Mouse (Mus musculus): Measurements from ENCODE around the gene Mfsd14a. TPM values are rescaled to one million over a fixed set of nuclear protein-coding genes. Genes with fewer than 3 reads are reported as not detected.

Mfsd14a gene
- total RNA-seq, 4 experiments from 2014 or later = 7.2 to 11.9 (median 9.3) TPM

DNA sequence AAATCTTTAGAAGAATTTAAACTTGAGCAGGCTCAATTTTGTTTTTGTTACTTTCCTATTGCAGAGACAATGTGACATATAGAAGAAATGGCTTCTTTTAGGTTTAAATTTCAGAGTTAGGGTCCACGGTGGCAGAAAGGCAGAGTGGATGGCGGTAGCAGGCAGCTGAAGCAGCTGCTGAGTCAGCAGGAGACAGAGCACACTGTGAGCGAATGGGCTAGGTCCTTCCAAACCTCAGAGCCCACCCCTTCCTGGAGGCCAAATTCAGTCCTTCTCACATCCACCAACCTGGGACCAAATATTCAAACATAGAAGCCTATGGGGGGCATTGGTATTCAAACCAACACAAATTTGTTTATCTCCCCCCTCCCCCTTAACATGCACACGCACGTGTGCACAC, 60.7 kb downstream of the Mfsd14a start:
- no peak for DNase-seq (ENCODE audit: low spot score in 2 of 2)

DNA sequence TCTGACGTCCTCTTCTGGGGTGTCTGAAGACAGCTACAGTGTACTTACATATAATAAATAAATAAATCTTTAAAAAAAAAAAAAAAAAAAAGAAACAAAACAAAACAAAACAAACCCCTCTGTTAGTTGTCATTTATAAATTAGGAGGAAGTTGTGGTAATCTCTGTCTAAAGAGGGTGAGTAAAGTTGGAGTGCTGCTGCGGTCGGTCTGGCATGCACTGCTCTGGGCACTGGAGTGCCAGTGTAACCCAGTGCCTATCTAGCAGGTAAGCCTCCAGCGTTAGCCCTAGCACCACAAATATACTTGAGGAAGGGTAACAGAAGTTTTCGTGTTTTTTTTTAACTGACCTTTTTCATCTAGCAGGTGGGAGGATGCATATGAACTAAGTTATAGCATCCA, 61.5 kb downstream of the Mfsd14a start:
- DNase-seq (ENCODE audit: low spot score in 2 of 2) = no peak

DNA sequence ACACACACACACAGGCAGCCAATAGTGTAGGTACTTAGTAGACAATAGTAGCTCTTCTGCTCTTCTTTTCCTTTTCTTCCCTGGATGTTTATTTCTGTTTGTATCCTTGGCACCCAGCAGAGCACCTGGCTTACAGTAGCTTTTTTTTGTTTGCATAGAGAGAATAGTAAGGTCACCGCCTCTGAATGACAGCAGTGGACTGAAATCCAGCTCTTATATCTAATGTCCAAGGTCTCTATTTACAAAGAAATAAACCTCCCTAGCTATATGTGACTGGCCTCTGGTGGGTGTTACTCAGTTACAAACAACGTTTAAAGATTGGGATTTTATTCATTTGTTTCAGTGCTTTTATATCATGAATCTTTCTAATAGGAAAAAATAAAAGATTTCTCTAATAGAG, 62.8 kb downstream of the Mfsd14a start:
- no peak for DNase-seq (ENCODE audit: low spot score in 2 of 2)

DNA sequence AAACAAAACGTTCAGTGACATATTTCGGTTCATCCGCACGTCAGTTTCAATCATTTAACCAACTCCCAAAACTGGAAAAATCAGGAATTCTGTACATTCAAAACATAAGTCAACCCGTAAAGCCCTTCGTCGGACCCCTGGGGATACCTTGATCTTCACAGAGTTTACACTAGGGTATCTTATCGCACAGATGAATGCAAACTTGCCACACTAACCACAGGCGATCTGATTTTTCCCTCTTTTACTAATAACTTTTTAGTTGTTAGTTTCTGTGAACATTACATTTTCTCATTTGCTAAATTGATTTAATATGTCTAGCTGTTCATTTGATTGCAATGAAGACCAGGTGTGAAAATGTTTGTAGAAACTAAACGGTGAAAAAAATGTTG, 66.9 kb downstream of the Mfsd14a start:
- DNase-seq (ENCODE audit: low spot score in 2 of 2) = no peak

DNA sequence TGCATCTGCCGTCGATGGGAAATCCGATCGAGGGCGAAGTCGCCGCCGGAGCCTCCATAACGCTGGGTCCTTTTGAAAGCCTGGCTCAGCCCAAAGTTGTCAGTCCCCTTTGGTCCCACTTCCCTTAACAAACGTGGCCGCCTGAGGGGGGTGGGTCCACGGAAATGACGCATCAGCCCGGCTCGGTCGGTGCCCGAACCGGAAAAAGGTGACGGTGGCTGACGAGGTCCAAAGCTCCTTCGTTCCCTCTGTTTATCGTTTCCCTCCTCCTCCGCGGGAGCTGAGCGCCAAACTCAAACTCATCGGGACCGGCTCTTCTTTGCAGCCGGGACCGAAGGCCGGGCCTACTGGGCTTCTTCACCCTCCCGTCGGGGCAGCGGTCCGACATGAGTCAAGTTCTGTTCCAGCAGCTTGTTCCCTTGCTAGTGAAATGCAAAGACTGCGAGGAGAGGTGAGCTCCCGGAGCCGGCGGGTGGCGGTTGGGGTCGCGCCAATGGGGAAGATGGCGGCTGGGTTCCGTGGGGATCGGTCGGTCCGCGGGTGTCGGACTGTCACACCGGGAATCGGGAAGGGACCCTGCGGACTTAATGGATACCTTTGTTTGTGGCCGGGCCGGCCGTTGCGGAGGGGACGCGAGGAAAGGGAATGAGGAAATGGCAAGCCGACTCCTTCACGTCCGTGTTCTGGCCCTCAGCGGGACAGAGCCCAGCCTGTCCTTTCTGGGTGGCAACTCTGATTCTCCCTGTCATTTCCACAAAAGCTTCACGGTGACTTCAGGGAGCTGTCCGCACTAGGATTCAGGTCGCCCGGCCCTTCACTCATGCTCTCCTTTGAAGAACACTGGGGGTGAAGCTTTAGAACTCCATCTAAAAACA, 67.5 kb downstream of the Mfsd14a start, which contains the start of gene Sass6:
TSS of gene Sass6 (plus strand) at position 255 of the 875 bp plus-strand sequence.
- peak; percentile 94 for DNase-seq (ENCODE audit: low spot score in 2 of 2)

DNA sequence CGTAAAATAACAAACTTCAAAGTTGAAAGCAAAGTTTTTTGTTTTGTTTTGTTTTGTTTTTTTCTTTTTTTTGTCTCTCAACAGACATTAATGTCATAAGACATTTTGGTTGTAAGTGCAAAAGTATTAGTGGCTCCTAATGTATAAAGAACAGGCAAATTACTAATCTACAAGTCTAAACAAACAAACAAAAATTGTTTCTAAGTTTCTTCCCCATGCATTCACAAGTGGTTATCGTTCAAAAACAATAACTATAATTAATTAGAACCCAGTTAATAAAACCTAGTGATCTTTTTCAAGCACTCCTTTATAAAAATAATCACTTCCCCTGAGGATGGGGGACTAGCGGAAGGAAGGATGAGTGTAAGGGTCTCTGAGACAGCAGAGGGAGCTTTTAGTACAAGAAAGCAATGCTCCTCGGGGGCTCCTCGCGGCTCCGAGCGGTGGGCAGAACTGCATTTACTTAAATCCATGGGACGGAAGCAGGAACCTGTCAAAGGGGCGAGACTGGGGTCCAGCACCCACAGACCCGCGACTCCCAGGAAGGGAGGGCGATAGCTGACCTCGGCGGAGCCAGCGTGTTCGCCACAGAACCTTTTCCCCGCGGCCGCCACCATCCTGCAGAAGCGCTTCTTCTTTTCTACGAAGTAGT, 68.3 kb downstream of the Mfsd14a start:
- DNase-seq (ENCODE audit: low spot score in 2 of 2) = peak in 1 of 2 experiments; percentile 2

DNA sequence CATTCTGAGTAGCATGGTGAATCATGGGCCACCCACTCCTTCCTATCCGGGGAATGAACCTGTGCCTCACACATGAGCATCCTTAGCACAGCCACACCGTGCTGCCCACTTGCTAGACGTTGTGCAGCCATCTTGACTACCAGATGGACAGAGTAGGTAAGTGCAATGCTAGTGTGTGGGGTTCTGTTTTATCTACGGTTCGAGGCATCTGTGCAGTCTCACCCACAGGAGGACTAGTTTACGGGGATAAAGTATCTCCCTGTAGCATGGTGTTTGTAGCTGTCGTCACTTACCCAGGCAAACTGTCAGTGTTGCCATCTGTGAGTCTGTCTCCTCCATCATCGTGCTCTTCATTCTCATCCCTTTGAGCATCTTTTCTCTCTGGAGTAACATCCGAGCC, 80.3 kb downstream of the Mfsd14a start:
- DNase-seq (ENCODE audit: low spot score in 2 of 2) = no peak

Other genes starting within 250 kb of the Mfsd14a start
- 10 to 100 TPM; 14.2 to 23.0 (median 17.6) TPM for gene Cdc14a, start 238.6 kb downstream of the Mfsd14a start, total RNA-seq (2022)
- 10 to 100 TPM; 21.7 to 28.9 (median 24.1) TPM for gene Rtca, start 154.5 kb downstream of the Mfsd14a start, total RNA-seq (2022)
- 10 to 100 TPM; 24.3 to 36.4 (median 29.5) TPM for gene Dbt, start 149.6 kb downstream of the Mfsd14a start, total RNA-seq (2022)
- 10 to 100 TPM; 46.0 to 53.0 (median 51.1) TPM for gene Lrrc39, start 99.7 kb downstream of the Mfsd14a start, total RNA-seq (2022)
- gene Sass6, start 67.7 kb downstream of the Mfsd14a start, total RNA-seq (2022) = 1 to 10 TPM; 1.4 to 2.9 (median 2.0) TPM
- 1 to 10 TPM; 2.6 to 5.3 (median 3.9) TPM for gene Trmt13, start 48.1 kb downstream of the Mfsd14a start, total RNA-seq (2022)
- 1 to 10 TPM in 1 of 4 experiments, under 1 TPM in 1, not detected in 2; 0.88 to 1.6 TPM for gene Gm43191, start 18.6 kb upstream of the Mfsd14a start, total RNA-seq (2022)
- 1 to 10 TPM; 5.0 to 7.6 (median 5.9) TPM for gene Slc35a3, start 50.2 kb upstream of the Mfsd14a start, total RNA-seq (2022)
- gene Agl, start 145.5 kb upstream of the Mfsd14a start, total RNA-seq (2022) = 100 to 1,000 TPM; 785 to 946 (median 837) TPM
- 1 to 10 TPM; 1.9 to 4.5 (median 3.0) TPM for gene Frrs1, start 196.8 kb upstream of the Mfsd14a start, total RNA-seq (2022)